Mouse (Mus musculus) bone marrow, adult 2 months (tissue): ENCODE results near the gene Tie1. TPM values are rescaled to one million over a fixed set of nuclear protein-coding genes. Genes with fewer than 3 reads are reported as not detected.

Source experiments
- H3K27ac ChIP-seq: fragments of 200-500 bp; 2 replicates; pipeline ENCODE4 v1.5.1; 2012; ENCODE audit warnings: low read depth, mild to moderate bottlenecking, control low read depth, inconsistent platforms, low read length; ENCODE audit not compliant: control insufficient read depth, poor library complexity, insufficient read depth
- H3K4me1 ChIP-seq: fragments of 200-500 bp; 2 replicates; pipeline ENCODE4 v1.6.1; 2011; ENCODE audit warnings: low read length; ENCODE audit not compliant: control insufficient read depth, insufficient read depth
- H3K4me3 ChIP-seq: fragments of 200-500 bp; replicated peaks from 2 replicates; pipeline ENCODE3; 2011; ENCODE audit warnings: mild to moderate bottlenecking, low read depth, low read length, control low read depth; ENCODE audit not compliant: control insufficient read depth
- CTCF ChIP-seq: fragments of 200-500 bp; IDR thresholded peaks from 2 replicates; pipeline ENCODE4 v1.5.1; 2011; ENCODE audit warnings: low read length, control low read depth; ENCODE audit not compliant: control insufficient read depth, insufficient read depth
- POLR2A ChIP-seq: fragments of 200-500 bp; IDR thresholded peaks from 2 replicates; pipeline ENCODE4 v1.6.1; 2011; ENCODE audit warnings: low read depth, mild to moderate bottlenecking, control low read depth, low read length, borderline replicate concordance; ENCODE audit not compliant: control insufficient read depth
- WGBS: fragments of 180-500 bp; shearing (Covaris S2); methylation state at CpG from one replicate; pipeline ENCODE4 v1.1.7; 2018; 5-methylcytosine and 5-hydroxymethylcytosine counted together
- polyA plus RNA-seq: library from polyadenylated mRNA; stranded (reverse); fragments of >200 nt; gene quantifications from 2 replicates; pipeline ENCODE4 v1.2.4, GENCODE M21; 2011; ENCODE audit warnings: low replicate concordance; ENCODE audit not compliant: missing spikeins, insufficient read depth, insufficient read length

The Tie1 gene
- polyA plus RNA-seq, 1 experiment = 4.5 TPM

DNA sequence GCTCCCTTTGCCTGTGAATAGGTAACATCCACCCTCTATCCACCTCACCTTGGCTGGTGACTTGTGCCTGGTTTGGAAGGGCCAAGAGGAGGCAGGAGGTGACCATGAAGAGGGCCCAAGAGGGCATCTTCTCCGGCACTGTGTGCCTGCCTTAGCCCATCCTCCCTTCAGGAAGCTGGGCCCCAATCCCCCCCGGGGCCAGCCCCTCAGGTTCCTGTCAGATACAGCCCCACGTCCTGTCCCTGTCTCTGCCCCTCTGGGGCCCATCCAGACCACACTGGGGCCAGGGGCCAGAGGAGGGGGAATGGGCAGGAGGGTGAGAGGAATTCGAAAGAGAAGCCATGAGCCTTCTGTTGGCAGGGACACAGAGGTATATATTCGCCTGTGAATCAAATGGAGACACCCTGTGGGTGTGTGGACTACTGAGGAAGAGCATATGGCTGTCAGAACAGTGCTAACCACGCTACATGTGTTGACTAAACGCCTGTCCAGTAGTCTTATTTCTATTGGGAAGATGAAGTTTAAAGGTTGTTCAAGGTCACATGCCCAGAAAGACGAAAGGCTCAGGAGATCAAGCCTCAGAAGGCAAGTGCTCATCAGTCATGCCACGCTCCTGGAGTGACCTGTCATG, 32.4 kb downstream of the Tie1 start, which contains the start of gene Mpl:
Gene Mpl (minus strand): TSS at position 169 of the 631 bp plus-strand sequence.
- no peak within 1 kb of the TSS for H3K4me3 ChIP-seq
- TF ChIP-seq POLR2A (no peak), CTCF (no peak)
- 22% methylated on average over 9 of the region's 9 CpGs for WGBS
- H3K27ac ChIP-seq = no peak within 1 kb of the TSS; the same call in 1 of the 2 replicates
- no peaks in the 10 kb centered on the region for H3K4me1 ChIP-seq

GRCm38 (mm10) chr4:118446415-118447153, 43.3 kb downstream of the Tie1 start:
- no peak overlapping the region for H3K4me3 ChIP-seq
- H3K4me1 ChIP-seq = no peaks in the 10 kb centered on the region
- H3K27ac ChIP-seq = no peak overlapping the region
- 75% methylated on average over 24 of the region's 24 CpGs for WGBS
- no peak for TF ChIP-seq CTCF
- no peak for TF ChIP-seq POLR2A

DNA sequence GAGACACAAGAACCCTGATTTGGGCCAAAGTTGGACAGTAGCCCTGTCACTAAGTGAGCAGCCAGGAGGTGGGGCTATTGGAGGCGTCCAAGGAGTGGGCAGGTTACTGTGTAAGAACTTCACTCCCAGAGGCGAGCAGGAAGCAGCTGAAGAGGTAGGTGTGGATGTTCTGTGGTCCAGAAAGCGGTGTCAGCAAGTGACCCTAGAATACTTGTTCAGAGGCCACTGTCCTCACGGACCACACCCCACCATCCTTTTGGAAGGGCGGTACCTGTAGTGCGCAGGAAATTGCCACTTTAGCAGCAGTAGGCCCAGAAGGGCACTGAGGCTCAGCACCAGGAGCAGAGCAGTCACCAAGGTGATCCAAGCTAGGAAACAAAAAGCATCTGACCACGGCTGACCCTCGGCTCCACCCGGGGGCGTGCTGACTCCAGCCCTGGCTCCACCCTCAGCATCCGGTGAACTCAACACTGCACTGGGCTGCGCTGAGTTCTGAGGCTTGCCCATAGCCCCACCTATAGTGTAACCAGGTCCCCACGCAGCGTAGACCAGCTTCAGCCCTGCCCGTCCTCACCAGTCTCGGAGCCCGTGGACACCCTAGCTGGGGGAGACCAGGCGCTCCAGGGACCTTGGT, 44.0 kb downstream of the Tie1 start:
- Histone ChIP-seq H3K4me1 (no peaks in the 10 kb centered on the region), H3K27ac (no peak overlapping the region), H3K4me3 (no peak overlapping the region)
- TF ChIP-seq CTCF (no peak), POLR2A (no peak)
- 74% methylated on average over 18 of the region's 18 CpGs for WGBS

DNA sequence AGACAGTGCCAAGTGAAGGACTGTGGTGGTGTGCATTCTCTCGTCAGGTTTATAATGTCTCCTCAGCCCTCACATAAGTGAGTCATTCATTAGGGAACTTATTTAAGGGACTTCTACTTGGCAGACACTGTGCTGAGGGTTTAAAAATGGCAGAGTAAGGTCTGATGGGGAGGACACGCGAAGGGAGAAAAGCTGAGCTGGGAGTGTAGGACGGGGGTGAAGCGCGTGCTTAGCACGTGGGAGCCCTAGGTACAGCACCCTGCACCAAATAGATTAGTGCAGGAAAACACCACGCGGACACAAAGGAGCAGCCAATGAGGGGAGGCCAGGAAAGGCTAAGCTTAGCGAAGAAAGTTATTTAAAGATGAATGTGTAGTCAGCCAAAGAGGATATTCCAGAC, 44.8 kb downstream of the Tie1 start:
- TF ChIP-seq CTCF (no peak), POLR2A (no peak)
- Histone ChIP-seq H3K27ac (no peak overlapping the region), H3K4me3 (no peak overlapping the region), H3K4me1 (no peaks in the 10 kb centered on the region)
- WGBS = 84% methylated on average over 10 of the region's 10 CpGs

GRCm38 (mm10) chr4:118437829-118438253, 52.0 kb downstream of the Tie1 start:
- H3K4me1 ChIP-seq = peaks cover 3% of the 10 kb centered on the region; the same call in 1 of the 2 replicates
- TF ChIP-seq POLR2A = no peak
- no peak for TF ChIP-seq CTCF
- peak overlapping the region; percentile 89 for H3K27ac ChIP-seq
- H3K4me3 ChIP-seq = peak overlapping the region; percentile 56
- WGBS = 13% methylated on average over 12 of the region's 12 CpGs

- Histone ChIP-seq H3K4me3 (peak within 1 kb of the TSS; percentile 85), H3K4me1 (peaks cover 3% of the 10 kb centered on the region; the same call in 1 of the 2 replicates), H3K27ac (peak within 1 kb of the TSS; percentile 89)
- TF ChIP-seq CTCF = no peak
- peak; percentile 63 for TF ChIP-seq POLR2A
- under 1% methylated on average over 67 of the region's 67 CpGs for WGBS
Measured at GRCm38 (mm10) chr4:118436820-118437603, 52.8 kb downstream of the Tie1 start, which contains the start of gene Cdc20. Cdc20 (minus strand) TSS chr4:118437352.

DNA sequence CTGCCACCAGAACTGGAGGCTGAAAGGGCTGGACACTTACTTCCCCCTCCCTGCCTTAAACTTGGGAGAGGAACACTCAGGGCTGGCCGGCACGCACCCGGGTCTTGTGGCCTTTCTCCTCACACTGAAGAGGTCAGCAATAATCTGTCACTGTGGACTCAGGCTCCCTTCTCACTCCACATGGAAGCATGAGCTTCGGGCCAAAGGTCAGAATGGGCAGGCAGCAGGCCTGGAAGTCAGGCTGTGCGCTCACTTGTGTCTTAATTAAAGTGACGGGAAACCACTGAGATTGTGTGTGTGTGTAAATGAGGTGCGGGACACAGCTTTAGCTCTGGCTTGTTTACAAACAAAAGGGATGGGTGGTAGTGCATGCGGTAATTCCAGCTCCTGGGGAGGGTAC, 57.5 kb downstream of the Tie1 start:
- WGBS = 90% methylated on average over 8 of the region's 8 CpGs
- Histone ChIP-seq H3K4me1 (peaks cover 8% of the 10 kb centered on the region), H3K4me3 (no peak overlapping the region), H3K27ac (no peak overlapping the region)
- no peak for TF ChIP-seq POLR2A
- TF ChIP-seq CTCF = no peak
